Mouse (Mus musculus) kidney, embryonic 15.5 days (tissue): ENCODE measurements around the gene C1rb. TPM values are rescaled to one million over a fixed set of nuclear protein-coding genes. Genes with fewer than 3 reads are reported as not detected.
"Not testable (repeated sequence)": the region's sequence is repeated elsewhere in the genome, so short reads cannot be mapped to it uniquely, and the experiment has no call there.

Experiments
- ATAC-seq: fragments of 200-750 bp; cut with Nextera tagmentation; replicated peaks from 2 replicates; pipeline ENCODE4 v1.8.0; 2017; ENCODE audit warnings: moderate TSS enrichment; ENCODE audit not compliant: low FRiP score
- H3K27ac ChIP-seq: fragments of 300-500 bp; sonication (generic); 2 replicates; pipeline ENCODE4 v1.5.1; 2015; ENCODE audit warnings: mild to moderate bottlenecking, inconsistent platforms
- H3K27me3 ChIP-seq: fragments of 300-500 bp; sonication (generic); 2 replicates; pipeline ENCODE4 v1.6.1; 2015; ENCODE audit warnings: inconsistent platforms
- H3K36me3 ChIP-seq: fragments of 300-500 bp; sonication (generic); 2 replicates; pipeline ENCODE4 v1.6.1; 2015; ENCODE audit warnings: inconsistent platforms
- H3K4me1 ChIP-seq: fragments of 300-500 bp; sonication (generic); 2 replicates; pipeline ENCODE4 v1.6.1; 2015; ENCODE audit warnings: inconsistent platforms
- H3K4me2 ChIP-seq: fragments of 300-500 bp; sonication (generic); 2 replicates; pipeline ENCODE4 v1.6.1; 2015; ENCODE audit warnings: moderate library complexity, mild to moderate bottlenecking, inconsistent platforms
- H3K4me3 ChIP-seq: fragments of 300-500 bp; sonication (generic); replicated peaks from 2 replicates; pipeline ENCODE4 v1.5.1; 2015; ENCODE audit warnings: mild to moderate bottlenecking, inconsistent platforms
- H3K9ac ChIP-seq: fragments of 300-500 bp; sonication (generic); 2 replicates; pipeline ENCODE4 v1.6.1; 2015; ENCODE audit warnings: mild to moderate bottlenecking, inconsistent platforms
- H3K9me3 ChIP-seq: fragments of 300-500 bp; sonication (generic); replicated peaks from 2 replicates; pipeline ENCODE4 v1.6.1; 2016; ENCODE audit warnings: inconsistent platforms
- WGBS: fragments of 180-500 bp; shearing (Covaris S2); methylation state at CpG from one replicate; pipeline ENCODE4 v1.1.7; 2015; ENCODE audit warnings: mixed read lengths; 5-methylcytosine and 5-hydroxymethylcytosine counted together
- polyA plus RNA-seq: library from polyadenylated mRNA; unstranded; fragments of >200 nt; fragmentation: Nextera tagmentation; extraction: Ambion mirVana; gene quantifications from 2 replicates; pipeline ENCODE4 v1.2.1, GENCODE M21; 2015

Gene C1rb
- polyA plus RNA-seq, result not detected in 2 replicates

DNA sequence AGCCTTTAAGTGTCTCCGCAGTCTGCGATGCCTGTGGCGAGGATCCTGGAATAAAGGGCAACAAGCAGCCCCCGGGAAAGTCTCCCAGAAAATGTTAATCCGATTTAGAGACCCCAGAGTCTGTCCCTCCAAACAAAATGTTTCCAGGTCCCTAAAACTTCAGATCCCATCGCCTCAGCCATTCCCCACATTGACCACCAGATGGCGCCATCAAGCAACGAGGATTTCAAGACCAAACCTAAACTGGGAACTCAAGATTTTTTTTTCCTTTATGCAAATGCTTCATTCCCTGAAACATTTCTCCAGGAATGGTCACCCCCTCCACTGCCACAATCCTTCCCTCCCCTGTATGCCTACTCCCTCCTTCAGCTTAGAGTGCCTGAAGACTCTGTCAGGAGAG is at the start of gene C1rb:
Gene C1rb (plus strand): TSS at position 269 of the 400 bp plus-strand sequence.
- H3K9me3 ChIP-seq, result no peaks in the 10 kb centered on the region
- no peak within 1 kb of the TSS for H3K4me3 ChIP-seq
- no peak within 1 kb of the TSS for H3K27ac ChIP-seq
- no peak within 1 kb of the TSS for H3K9ac ChIP-seq
- H3K4me2 ChIP-seq, result peak within 1 kb of the TSS; percentile 20; the same call in 1 of the 2 replicates
- WGBS, result 7% methylated on average over 8 of the region's 8 CpGs
- ATAC-seq, result no peak
- no peaks in the 10 kb centered on the region for H3K4me1 ChIP-seq
- H3K27me3 ChIP-seq, result no peaks in the 10 kb centered on the region
- H3K36me3 ChIP-seq, result no peaks in the 10 kb centered on the region

DNA sequence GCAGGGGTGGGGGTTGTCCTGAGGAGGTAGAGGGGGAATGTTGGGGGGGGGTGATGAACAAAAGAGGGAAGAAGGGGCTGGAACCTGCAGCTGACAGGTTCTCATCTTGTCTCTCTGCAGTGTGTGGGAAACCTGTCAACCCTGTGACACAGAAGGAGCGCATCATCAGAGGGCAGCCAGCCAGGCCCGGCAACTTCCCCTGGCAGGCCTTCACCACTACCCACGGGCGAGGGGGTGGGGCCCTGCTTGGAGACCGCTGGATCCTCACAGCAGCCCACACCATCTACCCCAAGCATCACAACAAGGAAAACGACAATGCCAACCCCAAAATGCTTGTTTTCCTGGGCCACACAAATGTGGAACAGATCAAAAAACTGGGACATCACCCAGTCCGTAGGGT is 48.0 kb upstream of the C1rb start:
- H3K4me1 ChIP-seq, ATAC-seq, H3K27me3 ChIP-seq, H3K4me2 ChIP-seq, H3K9ac ChIP-seq, H3K27ac ChIP-seq, H3K9me3 ChIP-seq, H3K4me3 ChIP-seq, H3K36me3 ChIP-seq: not testable (repeated sequence)
- 82% methylated on average over 7 of the region's 7 CpGs for WGBS

DNA sequence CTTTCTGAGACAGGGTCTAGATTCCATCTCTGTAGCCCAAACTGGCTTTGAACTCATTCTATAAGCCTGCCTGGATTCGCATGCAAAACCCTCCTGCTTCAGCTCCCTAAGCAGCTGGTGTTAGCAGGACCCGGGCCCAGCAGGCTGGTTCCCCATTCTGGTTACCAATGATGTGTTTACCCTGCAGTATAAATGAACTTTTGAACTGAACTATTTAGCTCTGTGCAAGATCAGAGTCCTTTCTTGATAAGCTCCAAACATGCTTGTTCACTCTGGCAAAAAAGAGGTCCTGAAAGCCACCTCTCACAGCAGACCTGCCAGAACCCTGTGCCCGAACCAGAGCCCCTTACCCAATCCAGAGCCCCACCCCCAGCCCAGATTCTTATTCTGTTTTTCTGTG is 42.2 kb upstream of the C1rb start:
- ATAC-seq, result no peak
- WGBS, result 83% methylated on average over 3 of the region's 3 CpGs

GRCm38 (mm10) chr6:124531077-124531476 is 39.0 kb upstream of the C1rb start:
- Histone ChIP-seq H3K36me3 (no peaks in the 10 kb centered on the region), H3K27ac (no peak overlapping the region), H3K9me3 (no peaks in the 10 kb centered on the region), H3K4me3 (no peak overlapping the region), H3K4me2 (no peak overlapping the region), H3K9ac (no peak overlapping the region), H3K27me3 (no peaks in the 10 kb centered on the region), H3K4me1 (no peaks in the 10 kb centered on the region)
- 86% methylated on average over 8 of the region's 8 CpGs for WGBS
- ATAC-seq, result no peak

More for the DNA sequence above, 42.2 kb upstream of the C1rb start:
- Histone ChIP-seq H3K36me3 (no peaks in the 10 kb centered on the region), H3K9me3 (no peaks in the 10 kb centered on the region), H3K27me3 (no peaks in the 10 kb centered on the region), H3K27ac (no peak overlapping the region), H3K4me2 (no peak overlapping the region), H3K4me3 (no peak overlapping the region), H3K4me1 (no peaks in the 10 kb centered on the region), H3K9ac (no peak overlapping the region)

GRCm38 (mm10) chr6:124536125-124536829 is 33.8 kb upstream of the C1rb start:
- H3K4me1 ChIP-seq, H3K4me2 ChIP-seq, ATAC-seq, H3K9ac ChIP-seq, H3K4me3 ChIP-seq, H3K36me3 ChIP-seq, H3K27me3 ChIP-seq, H3K27ac ChIP-seq, H3K9me3 ChIP-seq: not testable (repeated sequence)
- WGBS, result 71% methylated on average over 8 of the region's 8 CpGs

DNA sequence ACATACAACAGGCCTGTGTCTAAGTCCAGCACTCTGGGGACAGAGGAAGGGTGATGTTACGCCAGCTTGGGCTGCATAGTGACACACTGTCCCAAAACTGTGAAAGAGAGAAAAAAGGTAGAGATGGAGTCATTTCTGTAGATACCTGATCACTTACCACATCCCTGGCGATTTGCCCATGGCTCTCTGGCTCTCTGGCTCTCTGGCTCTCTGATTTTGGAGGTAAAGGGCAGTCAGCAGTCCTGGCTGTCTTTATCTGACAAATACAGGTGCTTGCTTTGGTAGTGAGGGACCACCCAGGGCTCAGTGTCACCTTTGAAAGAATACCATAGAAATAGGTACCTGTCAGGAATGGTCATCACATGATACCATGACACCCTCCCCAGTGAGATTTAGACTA is 28.9 kb upstream of the C1rb start:
- H3K27ac ChIP-seq, H3K4me1 ChIP-seq, H3K4me3 ChIP-seq, H3K27me3 ChIP-seq, H3K9me3 ChIP-seq, H3K9ac ChIP-seq, H3K4me2 ChIP-seq, H3K36me3 ChIP-seq, ATAC-seq: not testable (repeated sequence)
- 86% methylated on average over 2 of the region's 2 CpGs for WGBS

DNA sequence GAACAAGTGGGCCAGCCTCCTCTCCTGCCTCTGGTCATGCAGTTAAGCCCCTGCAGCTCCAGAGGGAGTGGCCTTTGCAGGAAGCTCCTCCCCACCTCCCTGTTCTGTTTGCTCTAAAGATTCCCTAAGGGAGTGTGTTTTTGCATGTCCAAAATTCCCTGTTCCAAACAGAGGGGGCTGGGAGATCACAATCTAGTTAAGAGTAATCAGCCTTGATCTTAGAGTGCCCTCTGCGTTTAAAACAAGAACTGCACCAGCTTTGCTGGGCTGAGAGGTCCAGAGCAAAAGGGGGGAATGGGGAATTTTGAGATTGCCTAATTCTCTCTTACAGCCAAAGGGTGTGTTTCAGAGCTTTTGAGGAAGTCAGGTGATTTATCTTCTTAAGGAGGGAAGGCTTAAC is 27.8 kb upstream of the C1rb start, which contains the start of gene C1s1:
Gene C1s1 (minus strand): TSS at position 76 of the 400 bp plus-strand sequence.
- H3K27ac ChIP-seq, H3K4me1 ChIP-seq, H3K9me3 ChIP-seq, H3K4me2 ChIP-seq, H3K9ac ChIP-seq, H3K36me3 ChIP-seq, H3K27me3 ChIP-seq, H3K4me3 ChIP-seq: not testable (repeated sequence)
- 0% methylated on average over 1 of the region's 1 CpGs for whole genome bisulfite sequencing
- ATAC-seq, result peak; percentile 90

GRCm38 (mm10) chr6:124544466-124544865 is 25.6 kb upstream of the C1rb start:
- no peak for ATAC-seq
- H3K4me2 ChIP-seq, result no peak overlapping the region

GRCm38 (mm10) chr6:124545425-124545824 is 24.7 kb upstream of the C1rb start:
- Histone ChIP-seq H3K4me3 (no peak overlapping the region), H3K4me2 (no peak overlapping the region), H3K36me3 (no peaks in the 10 kb centered on the region), H3K27ac (no peak overlapping the region), H3K9ac (no peak overlapping the region), H3K27me3 (no peaks in the 10 kb centered on the region), H3K4me1 (no peaks in the 10 kb centered on the region), H3K9me3 (0 out of 2 replicates have a peak, but pooled peaks cover under 1% of the 10 kb centered on the region)
- WGBS, result 83% methylated on average over 2 of the region's 2 CpGs
- no peak for ATAC-seq

More at GRCm38 (mm10) chr6:124544466-124544865, 25.6 kb upstream of the C1rb start:
- WGBS, result 87% methylated on average over 5 of the region's 6 CpGs
- Histone ChIP-seq H3K4me1 (no peaks in the 10 kb centered on the region), H3K27me3 (no peaks in the 10 kb centered on the region), H3K27ac (no peak overlapping the region), H3K9ac (no peak overlapping the region), H3K9me3 (no peaks in the 10 kb centered on the region), H3K4me3 (no peak overlapping the region), H3K36me3 (no peaks in the 10 kb centered on the region)

DNA sequence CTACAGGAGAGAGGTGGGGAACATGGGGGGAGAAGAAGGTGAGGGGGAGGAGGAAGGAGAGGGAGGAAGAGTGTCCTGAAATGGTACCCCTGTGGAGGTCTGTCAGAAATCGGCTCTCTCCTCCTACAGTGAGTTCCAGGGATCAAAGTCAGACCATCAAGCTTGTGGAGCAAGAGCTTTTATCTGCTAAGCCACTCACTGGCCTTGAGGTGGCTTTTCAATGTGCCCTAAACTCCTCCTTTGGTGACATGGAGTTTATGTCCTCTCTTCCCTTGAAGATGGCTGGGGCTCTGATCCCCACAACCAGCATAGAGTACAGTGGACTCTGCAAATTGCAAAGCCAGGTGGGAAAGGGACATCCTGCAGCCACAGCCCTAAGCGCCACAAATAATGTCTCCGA is 22.1 kb upstream of the C1rb start:
- H3K4me3 ChIP-seq, H3K4me1 ChIP-seq, H3K4me2 ChIP-seq, H3K9ac ChIP-seq, H3K27me3 ChIP-seq, ATAC-seq, H3K27ac ChIP-seq, H3K36me3 ChIP-seq: not testable (repeated sequence)
- peaks cover 12% of the 10 kb centered on the region for H3K9me3 ChIP-seq
- WGBS, result 77% methylated on average over 3 of the region's 3 CpGs

GRCm38 (mm10) chr6:124549023-124549550 is 21.0 kb upstream of the C1rb start:
- no peak overlapping the region for H3K4me3 ChIP-seq
- no peak for ATAC-seq
- no peaks in the 10 kb centered on the region for H3K36me3 ChIP-seq
- no peak overlapping the region for H3K9ac ChIP-seq
- 84% methylated on average over 3 of the region's 3 CpGs for WGBS
- no peak overlapping the region for H3K4me2 ChIP-seq
- H3K4me1 ChIP-seq, result no peaks in the 10 kb centered on the region
- peaks cover 12% of the 10 kb centered on the region for H3K9me3 ChIP-seq
- H3K27ac ChIP-seq, result no peak overlapping the region
- H3K27me3 ChIP-seq, result no peaks in the 10 kb centered on the region

DNA sequence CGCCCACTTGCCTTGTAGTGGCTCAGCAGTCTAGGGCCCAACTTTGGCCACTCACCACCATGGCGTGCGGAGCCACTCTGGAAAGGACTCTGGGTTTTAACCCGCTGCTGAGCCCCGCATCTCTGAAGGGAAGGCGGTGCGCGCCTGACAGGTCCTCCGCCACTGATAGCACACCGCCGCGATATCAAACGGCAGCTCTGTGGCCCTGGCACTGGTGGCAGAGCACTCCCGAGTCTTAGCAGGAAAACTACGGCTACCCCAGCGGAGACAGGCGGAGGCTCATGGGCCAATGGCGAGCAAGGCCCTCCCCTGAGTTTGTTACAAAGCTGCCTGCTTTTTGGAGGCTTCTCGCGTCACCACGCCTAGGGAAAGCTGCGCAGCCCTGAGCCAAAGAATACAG is 17.3 kb upstream of the C1rb start:
- H3K27me3 ChIP-seq, result no peaks in the 10 kb centered on the region
- peaks cover 12% of the 10 kb centered on the region for H3K9me3 ChIP-seq
- H3K9ac ChIP-seq, result no peak overlapping the region
- no peak for ATAC-seq
- H3K27ac ChIP-seq, result no peak overlapping the region
- H3K4me3 ChIP-seq, result no peak overlapping the region
- 73% methylated on average over 22 of the region's 22 CpGs for WGBS
- no peaks in the 10 kb centered on the region for H3K4me1 ChIP-seq
- H3K4me2 ChIP-seq, result no peak overlapping the region
- no peaks in the 10 kb centered on the region for H3K36me3 ChIP-seq

GRCm38 (mm10) chr6:124555956-124556355 is 14.1 kb upstream of the C1rb start:
- H3K4me3 ChIP-seq, H3K27ac ChIP-seq, ATAC-seq, H3K36me3 ChIP-seq, H3K9ac ChIP-seq, H3K4me1 ChIP-seq, H3K4me2 ChIP-seq, H3K27me3 ChIP-seq: not testable (repeated sequence)
- peaks cover 11% of the 10 kb centered on the region for H3K9me3 ChIP-seq
- 68% methylated on average over 2 of the region's 2 CpGs for WGBS
